Mouse (Mus musculus): ENCODE data around the gene Nfia. TPM values are rescaled to one million over a fixed set of nuclear protein-coding genes. Genes with fewer than 3 reads are reported as not detected.

Nfia gene
- polyA plus RNA-seq, 1 experiment from 2014 or later = 15.9 TPM

- no peak overlapping the region for H3K4me2 ChIP-seq (replicated peaks; ENCODE audit: low read depth)
- no peaks in the 10 kb centered on the region for H3K9me3 ChIP-seq (ENCODE audit: control insufficient read depth)
- H3K36me3 ChIP-seq (ENCODE audit: control insufficient read depth, insufficient read depth) = no peaks in the 10 kb centered on the region
- H3K27ac ChIP-seq (ENCODE audit: low read depth, low read length) = no peak overlapping the region
- no peak overlapping the region for H3K9ac ChIP-seq (ENCODE audit: low read depth, low read length)
- no peak overlapping the region for H3K4me3 ChIP-seq (ENCODE audit: low read depth, low read length)
- ATAC-seq = no peak
- no peaks in the 10 kb centered on the region for H3K27me3 ChIP-seq (replicated peaks; ENCODE audit: control insufficient read depth, insufficient read depth, low read length)
- TF ChIP-seq CTCF (IDR thresholded peaks at IDR 0.05; ENCODE audit: low read depth) = no peak
- no peaks in the 10 kb centered on the region for H3K4me1 ChIP-seq (replicated peaks; ENCODE audit: control insufficient read depth, insufficient read depth, low read length)
- 79% methylated on average over 6 of the region's 6 CpGs for WGBS
These were observed 54.6 kb downstream of the Nfia start for GRCm38 (mm10) chr4:97827115-97827514.

DNA sequence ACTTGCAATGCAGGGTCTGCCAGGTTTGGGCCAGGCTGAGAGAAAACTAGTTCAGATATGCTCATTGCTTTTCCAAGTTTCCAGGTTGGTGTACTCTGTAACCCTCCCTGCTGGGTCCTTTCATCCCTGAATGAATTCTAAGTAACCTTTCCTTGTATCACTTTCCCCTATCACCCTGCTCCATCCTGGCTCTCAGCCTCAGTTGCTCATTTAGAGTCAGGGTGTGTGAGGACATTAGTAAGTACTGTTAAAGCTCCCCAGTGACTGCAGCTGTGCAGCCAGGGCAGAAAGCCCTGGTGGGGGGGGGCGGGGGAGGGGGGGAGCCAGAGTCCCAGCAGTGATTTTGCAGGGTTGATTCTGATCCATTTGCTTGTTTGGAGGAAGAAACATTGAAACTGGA, 56.0 kb downstream of the Nfia start:
- no peak for TF ChIP-seq CTCF (IDR thresholded peaks at IDR 0.05; ENCODE audit: low read depth)
- 67% methylated on average over 1 of the region's 1 CpGs for WGBS
- Histone ChIP-seq H3K27ac (ENCODE audit: low read depth, low read length) (no peak overlapping the region), H3K4me3 (ENCODE audit: low read depth, low read length) (no peak overlapping the region), H3K4me2 (replicated peaks; ENCODE audit: low read depth) (no peak overlapping the region), H3K9me3 (ENCODE audit: control insufficient read depth) (no peaks in the 10 kb centered on the region), H3K9ac (ENCODE audit: low read depth, low read length) (no peak overlapping the region), H3K27me3 (replicated peaks; ENCODE audit: control insufficient read depth, insufficient read depth, low read length) (no peaks in the 10 kb centered on the region), H3K4me1 (replicated peaks; ENCODE audit: control insufficient read depth, insufficient read depth, low read length) (no peaks in the 10 kb centered on the region), H3K36me3 (ENCODE audit: control insufficient read depth, insufficient read depth) (no peaks in the 10 kb centered on the region)
- no peak for ATAC-seq

GRCm38 (mm10) chr4:97829336-97830050, 57.0 kb downstream of the Nfia start:
- no peaks in the 10 kb centered on the region for H3K4me1 ChIP-seq (replicated peaks; ENCODE audit: control insufficient read depth, insufficient read depth, low read length)
- no peak overlapping the region for H3K9ac ChIP-seq (ENCODE audit: low read depth, low read length)
- ATAC-seq = no peak
- no peak overlapping the region for H3K4me2 ChIP-seq (replicated peaks; ENCODE audit: low read depth)
- no peak for TF ChIP-seq CTCF (IDR thresholded peaks at IDR 0.05; ENCODE audit: low read depth)
- no peaks in the 10 kb centered on the region for H3K27me3 ChIP-seq (replicated peaks; ENCODE audit: control insufficient read depth, insufficient read depth, low read length)
- no peak overlapping the region for H3K4me3 ChIP-seq (ENCODE audit: low read depth, low read length)
- H3K9me3 ChIP-seq (ENCODE audit: control insufficient read depth) = no peaks in the 10 kb centered on the region
- H3K27ac ChIP-seq (ENCODE audit: low read depth, low read length) = no peak overlapping the region
- 87% methylated on average over 11 of the region's 12 CpGs for WGBS
- H3K36me3 ChIP-seq (ENCODE audit: control insufficient read depth, insufficient read depth) = no peaks in the 10 kb centered on the region

DNA sequence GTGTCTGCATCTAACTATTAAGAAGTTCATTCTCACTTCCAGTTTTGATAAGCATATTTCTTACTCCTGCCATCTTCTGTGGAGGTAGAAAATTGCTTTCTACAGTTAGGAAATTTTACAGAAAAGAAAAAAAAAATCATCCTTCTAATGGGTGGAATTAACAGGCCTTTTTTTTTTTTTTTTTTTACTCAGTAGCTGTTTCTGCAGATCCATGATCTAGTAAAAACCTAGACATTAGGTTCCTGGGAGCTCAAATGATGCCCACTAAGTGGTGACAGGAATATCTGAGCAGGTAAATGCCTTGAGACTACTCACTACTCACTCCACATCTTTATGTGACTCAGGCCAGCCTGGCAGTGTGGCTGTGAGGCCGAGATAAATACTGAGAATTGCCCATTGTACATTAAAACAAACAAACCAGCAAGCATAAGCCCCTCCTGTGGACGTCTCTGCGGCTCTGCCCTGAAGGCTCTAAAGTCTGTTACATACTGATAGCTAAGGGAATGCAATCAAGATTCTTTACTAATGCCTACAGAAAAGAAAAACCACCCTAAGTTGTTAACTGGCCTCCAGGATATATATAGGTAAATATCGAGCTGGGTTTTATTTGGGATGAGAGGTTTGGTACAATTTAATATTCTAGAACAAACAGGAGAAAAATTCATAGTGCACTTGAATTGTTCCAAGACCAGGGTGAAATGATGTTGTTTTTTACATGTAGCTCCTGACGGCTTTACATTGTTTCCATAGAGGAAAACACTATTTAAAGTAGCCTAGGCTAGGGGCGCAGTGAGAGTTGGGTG, 57.7 kb downstream of the Nfia start:
- no peak overlapping the region for H3K27ac ChIP-seq (ENCODE audit: low read depth, low read length)
- no peaks in the 10 kb centered on the region for H3K27me3 ChIP-seq (replicated peaks; ENCODE audit: control insufficient read depth, insufficient read depth, low read length)
- H3K4me1 ChIP-seq (replicated peaks; ENCODE audit: control insufficient read depth, insufficient read depth, low read length) = no peaks in the 10 kb centered on the region
- H3K4me3 ChIP-seq (ENCODE audit: low read depth, low read length) = no peak overlapping the region
- no peaks in the 10 kb centered on the region for H3K36me3 ChIP-seq (ENCODE audit: control insufficient read depth, insufficient read depth)
- no peak overlapping the region for H3K9ac ChIP-seq (ENCODE audit: low read depth, low read length)
- no peaks in the 10 kb centered on the region for H3K9me3 ChIP-seq (ENCODE audit: control insufficient read depth)
- no peak for TF ChIP-seq CTCF (IDR thresholded peaks at IDR 0.05; ENCODE audit: low read depth)
- no peak overlapping the region for H3K4me2 ChIP-seq (replicated peaks; ENCODE audit: low read depth)
- no peak for ATAC-seq
- 49% methylated on average over 6 of the region's 6 CpGs for WGBS

- Histone ChIP-seq H3K4me2 (replicated peaks; ENCODE audit: low read depth) (no peak overlapping the region), H3K9me3 (ENCODE audit: control insufficient read depth) (no peaks in the 10 kb centered on the region), H3K27me3 (replicated peaks; ENCODE audit: control insufficient read depth, insufficient read depth, low read length) (no peaks in the 10 kb centered on the region), H3K36me3 (ENCODE audit: control insufficient read depth, insufficient read depth) (no peaks in the 10 kb centered on the region), H3K27ac (ENCODE audit: low read depth, low read length) (no peak overlapping the region), H3K4me1 (replicated peaks; ENCODE audit: control insufficient read depth, insufficient read depth, low read length) (no peaks in the 10 kb centered on the region), H3K4me3 (ENCODE audit: low read depth, low read length) (no peak overlapping the region), H3K9ac (ENCODE audit: low read depth, low read length) (no peak overlapping the region)
- no peak for TF ChIP-seq CTCF (IDR thresholded peaks at IDR 0.05; ENCODE audit: low read depth)
- 89% methylated on average over 16 of the region's 16 CpGs for WGBS
- ATAC-seq = no peak
These were observed 58.5 kb downstream of the Nfia start for GRCm38 (mm10) chr4:97830935-97831608.

- Histone ChIP-seq H3K36me3 (ENCODE audit: control insufficient read depth, insufficient read depth) (no peaks in the 10 kb centered on the region), H3K27ac (ENCODE audit: low read depth, low read length) (no peak overlapping the region), H3K27me3 (replicated peaks; ENCODE audit: control insufficient read depth, insufficient read depth, low read length) (no peaks in the 10 kb centered on the region), H3K4me3 (ENCODE audit: low read depth, low read length) (no peak overlapping the region), H3K4me2 (replicated peaks; ENCODE audit: low read depth) (no peak overlapping the region), H3K9me3 (ENCODE audit: control insufficient read depth) (no peaks in the 10 kb centered on the region), H3K4me1 (replicated peaks; ENCODE audit: control insufficient read depth, insufficient read depth, low read length) (no peaks in the 10 kb centered on the region), H3K9ac (ENCODE audit: low read depth, low read length) (no peak overlapping the region)
- TF ChIP-seq CTCF (IDR thresholded peaks at IDR 0.05; ENCODE audit: low read depth) = no peak
- 89% methylated on average over 7 of the region's 7 CpGs for WGBS
- no peak for ATAC-seq
These were observed 59.2 kb downstream of the Nfia start for GRCm38 (mm10) chr4:97831611-97832278.

All from intestine, postnatal 0 days (tissue).